In genomic region chrX:35924705-35925264, GRCm38 (mm10) we compare ENCODE assay signal across 18 mouse cellular contexts. TPM values are rescaled to one million over a fixed set of nuclear protein-coding genes. Genes with fewer than 3 reads are reported as not detected.
DNase-seq lines count a peak whose midpoint lies in the region; ATAC-seq and TF ChIP-seq lines count a peak whose summit lies in the region.
"Had no signal": no experiment of that assay in that cellular context is flagged by ENCODE, and none has a peak within 500 bp of the region (broad histone marks: within the 10 kb centered on the region; RNA-seq: fewer than 3 reads in every experiment).

No protein-coding gene starts in this region.

- no peak overlapping the region for H3K9ac ChIP-seq in intestine, embryonic 15.5 days
- H3K9ac ChIP-seq: heart, embryonic 13.5 days; midbrain, embryonic 13.5 days had no signal

- H3K27me3 ChIP-seq in intestine, embryonic 15.5 days (replicated peaks), result no peaks in the 10 kb centered on the region
- H3K27me3 ChIP-seq: heart, embryonic 13.5 days; midbrain, embryonic 13.5 days had no signal

- H3K9me3 ChIP-seq in intestine, embryonic 15.5 days, result no peaks in the 10 kb centered on the region
- H3K9me3 ChIP-seq: heart, embryonic 13.5 days; hindbrain, embryonic 10.5 days; midbrain, embryonic 13.5 days had no signal

- peak; percentile 56 to 63 for ATAC-seq in hematopoietic stem cell, adult 5-6 weeks (replicated peaks in 1 of 2; ENCODE audit: insufficient read depth in 1 of 2, low FRiP score in 2 of 2, low TSS enrichment in 1 of 2, low read depth in 1 of 2, poor library complexity in 2 of 2, severe bottlenecking in 2 of 2)
- ATAC-seq in intestine, embryonic 15.5 days, result no peak
- ATAC-seq: forebrain, embryonic 16.5 days; intestine, postnatal 0 days; midbrain, embryonic 13.5 days had no signal

- H3K27ac ChIP-seq in layer of hippocampus, adult 2 months, result peak overlapping the region; percentile 53; the same call in 1 of the 2 replicates
- no peak overlapping the region for H3K27ac ChIP-seq in intestine, embryonic 15.5 days
- H3K27ac ChIP-seq: heart, embryonic 13.5 days; hindbrain, embryonic 10.5 days; midbrain, embryonic 13.5 days had no signal

- WGBS in intestine, embryonic 15.5 days, result 39% methylated on average over 1 of the region's 1 CpGs

- H3K4me2 ChIP-seq in intestine, embryonic 15.5 days (replicated peaks), result no peak overlapping the region
- H3K4me2 ChIP-seq: heart, embryonic 13.5 days; midbrain, embryonic 13.5 days had no signal

- H3K4me3 ChIP-seq in layer of hippocampus, adult 2 months, result no peak overlapping the region
- H3K4me3 ChIP-seq in intestine, embryonic 15.5 days (replicated peaks), result no peak overlapping the region
- H3K4me3 ChIP-seq: heart, embryonic 13.5 days; hindbrain, embryonic 10.5 days; midbrain, embryonic 13.5 days had no signal

- no peak for TF ChIP-seq CTCF in layer of hippocampus, adult 2 months (conservative IDR thresholded peaks at IDR 0.05)

- DNase-seq in layer of hippocampus, adult 2 months (ENCODE audit: low spot score in 2 of 2), result no peak
- no peak for DNase-seq in layer of hippocampus, postnatal 25 days (ENCODE audit: extremely low spot score in 1 of 2, low spot score in 1 of 2)
- DNase-seq in 416B (ENCODE audit: low read depth), result peak; percentile 74
- DNase-seq in CD4-positive helper T cell, adult 2 months (ENCODE audit: low read depth, low spot score), result peak; percentile 16
- DNase-seq in ovary, postnatal 10 days (ENCODE audit: low spot score), result no peak
- DNase-seq: gastrocnemius, postnatal 36 days; kidney, postnatal 10 days; layer of hippocampus, adult 9-11 months; liver; lung, adult 18-20 months; lung, postnatal 4 days had no signal

- H3K4me1 ChIP-seq in intestine, embryonic 15.5 days (replicated peaks), result no peaks in the 10 kb centered on the region
- H3K4me1 ChIP-seq: hindbrain, embryonic 10.5 days; midbrain, embryonic 13.5 days had no signal

- H3K36me3 ChIP-seq in intestine, embryonic 15.5 days, result no peaks in the 10 kb centered on the region
- H3K36me3 ChIP-seq: heart, embryonic 13.5 days; hindbrain, embryonic 10.5 days; midbrain, embryonic 13.5 days had no signal

RNA-seq across cellular contexts. Expression of gene Dock11, which starts 36.2 kb away (rescaled TPM):
- 10 to 100 TPM; 15.1 to 18.3 TPM for total RNA-seq in layer of hippocampus, adult 2 months (2021)
- 10 to 100 TPM; 13.7 to 17.9 TPM for total RNA-seq in layer of hippocampus, postnatal 25 days (2021)
- total RNA-seq in hematopoietic stem cell, adult 5-6 weeks (2017), result 147 and 168 TPM in 2 replicates
- 10.5 and 11.8 TPM in 2 replicates for polyA plus RNA-seq in intestine, embryonic 15.5 days (2015; fragmentation: Nextera tagmentation; extraction: Ambion mirVana)

Comparison
In these comparisons a context has a peak if more than half of its experiments do, and no peak if none do; other contexts are left out.
1. DNase-seq: peak in 416B (single experiment) and CD4-positive helper T cell, adult 2 months (single experiment); none in layer of hippocampus, adult 2 months (0 of 2), layer of hippocampus, postnatal 25 days (0 of 2) and ovary, postnatal 10 days (single experiment).